13 mouse cellular contexts compared by ENCODE assay signal in genomic region chr7:34932631-34933030, GRCm38 (mm10).
"Had no signal": no experiment of that assay in that cellular context is flagged by ENCODE, and none has a peak within 500 bp of the region (broad histone marks: within the 10 kb centered on the region; RNA-seq: fewer than 3 reads in every experiment).

No protein-coding gene starts in this region.

- H3K27me3 ChIP-seq: midbrain, embryonic 13.5 days; stomach, embryonic 15.5 days had no signal

- H3K4me3 ChIP-seq: left cerebral cortex, adult 2 months; limb, embryonic 10.5 days; midbrain, embryonic 13.5 days; stomach, embryonic 15.5 days had no signal

- ATAC-seq: inflammation-experienced regulatory T-cells, adult 6 months; lung, postnatal 0 days; midbrain, embryonic 13.5 days had no signal

- H3K9ac ChIP-seq: midbrain, embryonic 13.5 days; stomach, embryonic 15.5 days had no signal

- H3K9me3 ChIP-seq: limb, embryonic 10.5 days; stomach, embryonic 15.5 days had no signal

- H3K27ac ChIP-seq: left cerebral cortex, adult 2 months; limb, embryonic 10.5 days; midbrain, embryonic 13.5 days; stomach, embryonic 15.5 days had no signal

- H3K4me2 ChIP-seq: midbrain, embryonic 13.5 days; stomach, embryonic 15.5 days had no signal

- DNase-seq: kidney, adult 11 months; kidney, adult 9 months; kidney, postnatal 14 days; lung, adult 2 months; lung, postnatal 36 days; thymus, adult 2 months; thymus, postnatal 36 days had no signal
